Mouse (Mus musculus): ENCODE measurements at regions not wholly inside any gene's neighbourhood (a gene's known extent, or its start where the extent isn't known, plus 50 kb on each side); places are given as distances from the start of the nearest gene placed in this dataset.

GRCm38 (mm10) chr4:4650251-4650650 is 142.9 kb downstream of the Impad1 start:
- TF ChIP-seq CTCF (IDR thresholded peaks at IDR 0.05) (no peak), POLR2A (IDR thresholded peaks at IDR 0.05; ENCODE audit: insufficient read depth, low read depth, low read length) (no peak), EP300 (IDR thresholded peaks at IDR 0.05; ENCODE audit: insufficient read depth, low read depth, low read length) (no peak)

All from heart, adult 2 months (tissue).